Mouse (Mus musculus) left cerebral cortex, postnatal 14 days (tissue): ENCODE data around the gene Pnkd. TPM values are rescaled to one million over a fixed set of nuclear protein-coding genes. Genes with fewer than 3 reads are reported as not detected.

Experiments
- DNase-seq, 2 experiments: peaks; one replicate each; pipeline ENCODE4 v3.0.0; 2021 to 2022; ENCODE audit warnings: low spot score in 2 of 2, mixed read lengths in 1 of 2
- intact Hi-C: fragments of 180-260 bp; cut with DNase I; formaldehyde crosslinking; loops from one replicate; pipeline ENCODE4 v1.15.1; 2025
- total RNA-seq, 2 experiments: library from RNA; stranded (reverse); gene quantifications; 2 replicates each; pipeline ENCODE4 v1.2.3; 2021

The Pnkd gene
- total RNA-seq, 2 experiments from 2014 or later: 118 to 134 TPM

- intact Hi-C loops: no loop called here
- DNase-seq: no peak
Observed at GRCm38 (mm10) chr1:74292331-74293020, 7.7 kb downstream of the Pnkd start.

DNA sequence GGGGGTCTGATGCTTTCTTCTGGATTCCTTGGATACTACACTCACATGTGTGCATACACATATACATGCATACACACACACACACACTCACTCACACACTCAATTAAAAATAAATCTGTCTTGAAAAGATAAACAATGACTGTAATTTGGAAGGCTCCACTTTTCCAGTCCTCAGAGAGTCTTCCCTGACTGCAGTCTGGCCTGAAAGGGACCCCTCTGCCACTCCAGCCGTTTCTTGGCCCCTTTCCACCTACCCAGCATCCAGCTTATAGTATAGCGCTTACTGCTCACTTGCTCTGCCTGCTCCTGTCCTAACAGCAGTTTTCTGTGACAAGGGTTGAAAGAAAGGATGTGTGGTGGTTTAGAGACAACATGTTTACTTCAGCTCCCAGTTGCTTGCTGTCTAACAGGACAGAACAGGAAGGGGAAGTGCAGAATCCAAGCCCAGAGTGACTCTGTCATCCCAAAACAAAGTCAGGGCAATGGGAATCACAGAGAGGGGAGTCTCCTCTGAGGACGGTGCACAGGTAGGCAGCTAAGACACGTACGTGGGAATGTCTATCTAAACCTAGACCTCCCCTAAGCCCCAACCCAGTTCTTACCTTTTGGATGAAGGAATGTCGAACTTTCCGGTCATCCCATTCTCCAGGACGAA lies 8.7 kb downstream of the Pnkd start:
- intact Hi-C loops: no loop called here
- DNase-seq: no peak

DNA sequence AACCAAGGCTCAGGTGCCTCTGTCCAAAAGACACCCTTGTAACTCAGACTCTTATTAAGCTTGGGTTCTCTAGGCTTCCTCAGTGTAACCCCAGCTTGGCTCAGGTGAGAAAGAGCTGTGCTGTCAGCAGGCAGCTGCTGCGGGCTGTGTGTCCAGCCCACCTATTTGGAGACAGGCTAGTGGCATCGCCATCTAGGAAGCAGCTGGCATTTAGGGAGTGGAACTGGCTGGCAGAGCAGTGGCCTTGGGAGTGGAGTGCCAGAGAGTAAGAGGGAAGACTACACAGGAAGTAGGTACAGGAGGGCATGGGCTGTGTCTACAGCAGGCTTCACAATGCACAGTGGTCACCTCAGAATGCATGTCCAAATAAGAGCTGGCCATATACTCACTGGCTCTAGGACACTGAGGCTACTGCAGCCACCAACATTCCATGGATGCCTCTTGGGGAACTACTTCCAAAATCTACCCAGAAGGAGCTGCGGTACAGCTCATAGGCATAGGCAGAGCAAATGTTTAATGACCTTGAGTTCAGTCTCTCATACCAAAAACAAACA lies 9.4 kb downstream of the Pnkd start:
- no peak for DNase-seq
- intact Hi-C loops: no loop called here

DNA sequence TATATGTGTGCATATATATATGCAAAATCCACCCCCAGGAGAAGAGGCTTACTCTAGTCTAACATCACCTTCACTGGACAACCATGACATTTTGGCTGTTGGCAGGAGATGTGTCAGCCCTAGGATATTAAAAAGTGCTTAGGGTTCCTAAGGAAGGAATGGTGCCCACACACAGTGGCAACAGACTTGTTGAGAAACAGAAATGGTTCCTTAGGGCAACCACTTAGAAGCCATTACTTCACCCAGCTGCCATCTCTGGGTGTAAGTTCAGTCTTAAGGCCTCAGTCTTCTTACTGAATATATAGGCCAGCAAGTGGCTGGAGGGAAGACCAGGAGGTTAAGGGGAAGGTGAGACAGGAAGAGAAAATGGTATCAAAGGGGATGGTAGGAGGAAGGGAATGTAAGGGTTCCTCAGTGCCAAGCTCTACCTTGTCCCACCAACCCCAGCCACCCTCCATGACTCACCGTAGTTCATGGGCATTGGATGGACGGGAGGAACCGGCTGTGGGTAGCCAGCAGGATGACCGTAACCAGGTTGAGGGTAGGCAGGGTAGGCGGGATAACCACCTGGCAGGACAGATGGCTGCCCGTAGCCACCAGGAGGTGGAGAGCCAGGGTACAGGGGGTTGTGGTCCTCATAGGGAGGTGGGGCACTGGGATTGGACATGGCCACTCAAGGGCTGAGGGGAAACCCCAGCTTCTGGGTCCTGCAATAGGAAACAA lies 10.2 kb downstream of the Pnkd start:
- DNase-seq: no peak
- intact Hi-C loops: no loop called here

- peak; percentile 74 to 90 for DNase-seq
- intact Hi-C loops: no loop called here
Observed at GRCm38 (mm10) chr1:74295456-74296171, 10.9 kb downstream of the Pnkd start.

DNA sequence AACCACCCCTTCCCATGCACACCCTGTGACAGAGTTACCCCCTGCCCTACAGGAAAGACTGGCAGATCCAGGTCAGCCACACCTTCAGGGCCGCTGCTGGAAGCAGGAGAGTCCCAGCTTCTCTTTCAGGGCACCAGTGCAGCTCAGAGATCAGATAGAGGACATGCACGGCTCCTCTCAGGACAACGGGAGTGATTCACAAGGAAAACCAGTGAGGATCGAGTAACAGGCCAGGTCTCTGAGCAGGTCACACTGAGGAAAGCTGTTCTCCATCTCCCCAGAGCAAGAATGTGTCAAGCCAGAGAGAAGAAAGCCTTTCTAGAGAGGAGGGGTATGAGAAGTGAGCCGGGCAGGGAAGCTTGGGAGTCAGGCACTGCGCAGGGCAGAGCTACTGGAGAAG lies 11.7 kb downstream of the Pnkd start:
- DNase-seq: no peak
- intact Hi-C loops: no loop called here

DNA sequence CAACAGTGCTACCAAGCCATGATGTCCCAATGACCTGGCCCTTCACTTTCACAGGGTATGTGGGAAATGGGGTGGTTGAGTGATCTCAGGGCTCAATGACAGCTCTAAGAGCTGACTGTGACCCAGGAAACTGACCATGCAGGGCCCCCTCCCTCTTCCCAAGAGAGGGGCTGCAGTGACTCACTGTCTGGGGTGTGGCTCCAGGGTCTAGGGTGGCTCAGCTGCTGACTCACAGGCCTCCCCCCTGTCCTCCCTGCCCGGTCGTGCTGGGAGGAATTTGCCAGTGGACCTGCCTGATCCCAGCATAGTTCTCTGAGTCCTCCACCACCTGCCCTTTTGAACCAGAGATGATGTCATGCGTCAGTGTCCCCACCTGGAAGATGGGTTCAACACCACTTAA lies 12.5 kb downstream of the Pnkd start:
- intact Hi-C loops: no loop called here
- DNase-seq: no peak

- intact Hi-C loops: no loop called here
- no peak for DNase-seq
Observed at GRCm38 (mm10) chr1:74298157-74298750, 13.5 kb downstream of the Pnkd start.

DNA sequence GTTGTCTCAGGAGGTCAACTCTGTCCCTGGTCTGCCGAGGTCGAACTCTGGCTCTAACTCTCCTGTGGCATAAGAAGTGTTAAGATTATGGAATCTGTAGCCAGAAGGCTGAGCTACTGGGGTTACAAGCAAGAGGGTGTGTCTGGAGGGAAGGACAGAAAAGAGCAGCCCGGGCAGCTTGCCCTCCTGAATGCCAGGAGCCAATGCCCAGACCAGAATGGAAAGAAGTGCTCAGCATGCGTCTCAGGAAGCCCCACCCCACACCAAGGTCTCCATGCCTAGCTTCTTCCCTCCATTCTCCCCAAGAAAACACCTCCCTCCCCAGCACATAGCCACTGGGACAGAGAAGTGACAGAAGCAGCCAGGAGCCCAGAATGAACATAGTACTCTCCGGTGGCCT lies 14.3 kb downstream of the Pnkd start:
- DNase-seq: no peak
- intact Hi-C loops: no loop called here

DNA sequence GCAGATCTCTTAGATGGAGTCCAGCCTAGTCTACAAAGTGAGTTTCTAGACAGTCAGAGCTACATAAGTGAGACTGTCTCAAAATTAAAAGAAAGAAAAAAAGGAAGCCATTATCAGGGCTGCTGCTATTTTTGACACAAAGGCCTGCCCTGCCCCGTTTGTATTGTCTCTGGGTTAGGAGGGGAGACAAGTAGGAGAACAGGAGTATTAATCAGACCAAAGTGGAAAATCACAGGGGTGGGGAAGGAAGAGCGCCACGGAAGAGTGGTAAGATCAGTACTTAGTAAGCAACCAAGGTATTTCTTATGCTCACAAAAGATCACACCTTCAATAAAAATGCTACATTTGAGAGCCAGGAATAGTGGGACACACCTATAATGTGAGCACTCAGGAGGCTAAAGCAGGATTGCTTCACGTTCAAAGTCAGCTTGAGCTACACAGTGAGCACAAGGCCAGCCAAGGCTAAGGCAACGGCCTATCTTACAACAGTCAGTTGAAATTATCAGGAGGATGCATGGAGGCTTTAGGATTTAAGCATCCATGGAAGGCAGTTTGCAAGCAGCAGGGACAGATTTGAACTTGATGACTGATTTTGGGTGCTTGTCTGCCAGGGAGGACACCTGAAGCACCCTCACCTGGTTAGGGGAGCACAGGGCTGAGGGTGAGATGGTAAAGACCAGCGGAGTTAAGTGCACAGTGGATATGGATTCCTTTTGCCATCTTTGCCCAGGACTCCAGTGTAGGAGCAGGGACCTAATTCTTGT lies 15.8 kb downstream of the Pnkd start:
- intact Hi-C loops: no loop called here

DNA sequence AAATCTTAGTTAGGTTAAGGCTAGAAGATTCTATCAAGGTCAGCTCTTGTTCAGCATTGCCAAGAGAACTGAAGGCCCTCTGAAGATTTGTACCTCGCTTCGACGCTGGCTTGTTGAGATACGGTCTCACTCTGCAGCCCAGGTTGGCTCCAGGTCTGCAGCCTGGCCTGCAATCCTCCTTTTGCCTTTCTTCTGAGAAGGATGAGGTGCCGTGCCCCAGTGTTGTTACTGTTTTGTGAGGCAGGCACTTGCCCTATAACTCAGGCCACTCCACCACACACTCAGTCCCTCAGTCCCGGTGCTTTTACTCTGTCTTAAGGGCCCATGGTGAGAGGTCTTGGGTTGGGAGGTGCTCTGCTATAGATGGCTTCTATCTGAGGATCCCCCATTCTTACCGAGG lies 17.5 kb downstream of the Pnkd start:
- intact Hi-C loops: no loop called here
- DNase-seq: no peak

More for the DNA sequence above, 15.8 kb downstream of the Pnkd start:
- no peak for DNase-seq

GRCm38 (mm10) chr1:74302835-74303234 lies 18.1 kb downstream of the Pnkd start:
- intact Hi-C loops: no loop called here
- no peak for DNase-seq

- peak in 1 of 2 experiments; percentile 43 for DNase-seq
- intact Hi-C loops: no loop called here
Observed at GRCm38 (mm10) chr1:74303509-74304338, 19.0 kb downstream of the Pnkd start.

GRCm38 (mm10) chr1:74304339-74304790 lies 19.6 kb downstream of the Pnkd start:
- no peak for DNase-seq
- intact Hi-C loops: no loop called here

DNA sequence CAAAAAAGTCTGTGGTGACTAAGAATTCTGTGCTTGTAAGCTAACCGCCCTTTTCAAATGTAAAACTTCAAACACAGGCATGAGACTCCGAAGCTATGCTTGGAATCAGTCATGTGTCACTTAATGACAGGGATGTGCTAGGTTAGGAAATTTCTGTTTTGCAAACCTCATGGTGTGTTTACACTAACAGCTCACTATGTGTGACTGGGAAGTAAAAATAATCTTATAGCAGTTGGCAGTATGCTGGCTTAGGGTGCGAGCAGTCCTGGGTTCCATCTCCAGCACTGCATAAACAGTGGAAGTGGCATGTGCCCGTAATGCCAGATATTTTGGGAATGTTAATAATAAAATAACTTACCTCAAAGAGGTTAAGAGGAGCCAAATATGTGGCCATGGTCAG lies 20.2 kb downstream of the Pnkd start:
- intact Hi-C loops: no loop called here
- no peak for DNase-seq

- no peak for DNase-seq
- intact Hi-C loops: no loop called here
Observed at GRCm38 (mm10) chr1:74305522-74305921, 20.8 kb downstream of the Pnkd start, which contains the start of gene Tmbim1. TSS of gene Tmbim1 (minus strand) at chr1:74305622.

DNA sequence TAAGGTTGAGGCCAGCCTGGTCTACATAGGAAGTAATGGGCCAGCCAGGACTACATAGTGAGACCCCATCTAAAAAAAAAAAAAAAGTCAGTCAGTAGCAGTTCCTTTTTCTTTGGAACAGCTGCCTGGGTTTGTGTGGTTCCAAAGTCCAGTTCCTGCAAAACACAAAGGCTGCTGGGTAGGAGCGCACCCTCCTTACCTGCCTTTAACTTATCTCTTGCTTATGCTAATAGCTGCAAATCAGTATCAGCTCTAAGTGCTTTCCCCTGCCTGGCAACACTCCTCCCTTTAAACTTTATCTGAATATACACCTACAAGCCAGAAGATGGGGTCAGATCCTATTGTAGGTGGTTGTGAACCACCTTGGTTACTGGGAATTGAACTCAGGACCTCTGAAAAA lies 22.4 kb downstream of the Pnkd start:
- intact Hi-C loops: no loop called here
- no peak for DNase-seq
